Mouse (Mus musculus) erythroid progenitor cell, adult 5-6 weeks (primary cell): ENCODE results near the gene Irgq. TPM values are rescaled to one million over a fixed set of nuclear protein-coding genes. Genes with fewer than 3 reads are reported as not detected.
"Not testable (repeated sequence)": the region's sequence is repeated elsewhere in the genome, so short reads cannot be mapped to it uniquely, and the experiment has no call there.

Experiments used
- ATAC-seq: replicated peaks from 2 replicates; pipeline ENCODE4 v1.8.0; 2016; ENCODE audit warnings: moderate number of reproducible peaks, mild to moderate bottlenecking, moderate TSS enrichment, inconsistent platforms; ENCODE audit not compliant: poor library complexity, low FRiP score, severe bottlenecking
- total RNA-seq, 2 experiments: library from RNA; stranded (forward) in 1 of 2; stranded (reverse) in 1 of 2; fragments of 150-400 nt in 1 of 2; fragments of 186-747, 209-891 nt in 1 of 2; gene quantifications; 2 replicates each; pipeline versions ENCODE4 v1.2.3 to v1.2.4; 2015 to 2017; ENCODE audit warnings: low replicate concordance in 2 of 2

Irgq gene
- total RNA-seq (2015; ENCODE audit: low replicate concordance) (1.1 and 1.3 TPM in 2 replicates), total RNA-seq (2017; ENCODE audit: low replicate concordance) (0.90 and 2.8 TPM in 2 replicates)

DNA sequence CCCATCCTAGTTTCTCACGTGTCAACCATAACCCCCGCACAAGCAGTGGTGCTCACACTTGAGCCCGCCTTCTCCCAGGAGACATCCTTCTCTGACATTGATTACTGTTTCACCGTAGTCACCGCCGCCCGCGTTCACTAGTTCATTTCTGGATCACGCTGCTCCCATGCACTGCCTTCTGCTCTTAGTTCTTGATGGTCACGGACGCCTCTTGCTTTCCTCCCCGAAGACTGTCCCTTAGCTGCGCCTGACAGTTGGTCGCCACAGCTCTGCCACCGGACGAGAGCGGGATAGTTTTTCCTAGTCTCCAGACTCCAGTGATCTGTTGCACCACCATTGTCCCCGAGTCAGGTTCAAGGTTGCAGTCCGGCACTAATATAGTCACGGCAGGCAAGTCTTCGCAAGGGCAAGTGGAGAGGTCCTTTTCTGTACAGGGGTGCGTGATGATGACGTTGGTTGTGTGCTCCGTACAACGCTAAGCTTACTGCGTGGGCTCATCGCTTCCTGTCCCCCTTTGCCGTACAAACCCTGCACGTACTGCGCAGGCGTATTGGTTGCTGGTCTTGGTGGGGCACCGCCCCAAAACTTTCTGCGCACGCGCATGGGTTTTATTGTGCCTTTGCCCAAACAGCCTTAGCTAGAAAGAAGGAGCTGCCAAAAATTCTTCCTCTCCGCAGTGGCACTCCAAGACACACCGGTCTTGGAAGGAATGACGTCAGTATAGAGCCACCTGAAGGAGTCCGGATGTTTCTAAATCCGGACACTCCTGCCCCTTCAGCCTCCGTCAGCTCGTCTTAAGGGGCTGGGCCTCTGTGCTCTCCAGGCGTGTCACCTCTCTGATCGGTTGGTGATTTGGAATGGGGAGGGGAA, at the start of gene Irgq:
Gene Irgq (plus strand): TSS at position 628 of the 870 bp plus-strand sequence.
- peak; percentile 88 for ATAC-seq

DNA sequence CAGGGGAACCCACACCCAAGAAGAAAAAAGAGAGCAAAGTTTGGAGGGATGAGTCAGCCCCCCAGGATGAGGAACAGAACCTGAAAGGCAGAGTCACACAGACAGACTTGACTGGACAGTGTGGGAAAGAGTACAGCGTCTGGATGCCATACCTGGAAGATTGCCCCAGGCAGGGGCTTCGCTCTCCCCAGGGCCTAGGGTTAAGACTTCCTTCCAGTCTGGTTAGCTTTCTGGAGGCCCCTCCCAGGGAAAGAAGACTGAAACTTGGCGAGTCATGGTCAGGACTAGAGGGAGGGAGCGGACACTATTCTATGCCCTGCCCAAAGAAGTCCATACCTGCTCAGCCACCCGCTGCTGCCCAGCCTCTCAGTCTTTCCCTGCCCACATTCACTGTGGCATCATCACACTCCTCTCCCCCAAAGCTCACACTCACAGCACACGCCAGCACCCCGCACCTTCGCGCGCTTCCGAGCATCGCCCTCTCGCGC, 49.5 kb upstream of the Irgq start:
- ATAC-seq, result no peak

- no peak; the same call in 1 of the 2 replicates for ATAC-seq
Measured at GRCm38 (mm10) chr7:24481474-24482207, 48.8 kb upstream of the Irgq start, which contains the start of gene Cadm4. Gene Cadm4, plus strand, starts transcription at chr7:24482023.

DNA sequence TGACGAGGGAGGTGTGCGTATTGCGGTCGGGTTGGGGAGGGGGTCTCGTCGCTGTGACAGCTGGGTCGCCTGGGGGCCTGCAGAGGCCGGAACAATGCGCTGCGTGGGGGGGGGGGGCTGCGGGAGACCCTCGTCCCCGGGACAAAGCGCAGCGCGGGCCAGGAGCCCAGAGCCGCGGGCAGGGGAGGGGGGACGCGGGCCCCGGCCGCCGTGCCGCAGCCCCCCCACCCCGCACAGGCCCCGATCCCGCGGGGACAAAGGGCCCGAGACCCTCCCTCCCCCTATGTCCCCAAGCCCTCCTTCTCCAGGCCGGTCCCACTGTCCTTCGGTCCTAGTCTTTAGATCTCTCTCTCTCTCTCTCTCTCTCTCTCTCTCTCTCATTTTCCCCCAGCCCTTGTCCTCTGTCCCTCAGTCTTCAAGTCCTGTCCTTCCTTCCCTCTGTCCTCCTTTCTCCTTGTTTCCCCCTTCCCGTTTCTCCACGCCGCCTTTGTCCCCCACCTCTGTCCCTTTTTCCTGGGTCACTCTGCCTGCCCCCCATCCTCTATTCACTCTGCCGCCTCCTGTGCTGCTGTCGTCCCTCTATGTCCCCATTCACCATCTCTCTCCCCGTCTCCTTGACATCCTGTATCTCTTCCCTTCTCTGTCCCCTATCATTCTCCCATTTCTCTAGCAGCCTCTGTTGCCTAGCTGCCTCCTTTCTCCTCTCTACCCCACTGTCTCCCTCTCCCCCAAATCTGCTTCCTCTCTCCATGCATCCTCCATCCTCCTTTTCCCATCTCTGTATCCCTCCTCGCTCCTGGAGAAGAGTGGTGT, 48.1 kb upstream of the Irgq start:
- ATAC-seq, result no peak

- not testable (repeated sequence) for ATAC-seq
Measured at GRCm38 (mm10) chr7:24483291-24483690, 47.2 kb upstream of the Irgq start.

DNA sequence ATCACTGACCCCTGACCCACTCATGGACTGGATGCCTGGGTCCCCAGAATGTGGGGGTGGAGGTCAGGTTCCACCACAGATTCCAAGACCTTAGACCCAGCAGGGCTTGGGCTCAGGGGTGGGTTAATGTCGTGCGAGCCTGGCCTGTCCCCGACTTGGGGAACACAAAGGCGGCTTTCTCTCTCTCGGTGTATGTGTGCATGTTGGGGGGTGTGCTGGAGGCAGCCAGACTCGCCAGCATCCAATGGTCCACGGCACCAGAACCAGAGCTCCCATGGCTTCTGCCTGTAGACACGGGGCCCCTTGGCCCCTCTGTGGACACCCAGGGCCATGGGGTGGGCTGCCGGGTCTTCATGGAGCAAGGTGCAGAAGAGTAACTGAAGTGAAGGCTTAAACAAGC, 45.0 kb upstream of the Irgq start:
- no peak for ATAC-seq

DNA sequence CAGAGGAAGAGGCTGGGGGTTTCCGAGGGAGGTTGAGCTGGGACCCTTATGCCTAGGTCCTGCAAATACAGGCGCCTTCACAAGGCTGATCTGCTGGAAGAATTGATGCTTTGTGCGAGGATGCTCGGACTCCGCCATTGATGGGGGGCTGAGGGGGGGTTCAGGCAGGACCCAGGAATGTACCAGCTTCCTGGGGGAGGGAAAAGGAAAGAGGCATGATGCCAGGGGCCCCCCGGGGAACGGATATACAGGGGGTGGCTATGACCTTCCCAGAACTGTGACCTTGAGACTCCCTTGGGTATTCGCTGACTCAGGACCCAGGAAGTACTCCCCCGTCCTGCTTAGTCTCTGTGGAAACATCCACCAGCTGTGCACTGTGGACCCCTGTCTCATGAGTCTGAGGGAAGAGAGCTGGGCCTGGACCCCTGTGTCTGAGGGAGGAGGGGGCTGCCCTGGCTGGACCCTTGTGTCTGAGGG, 43.8 kb upstream of the Irgq start:
- ATAC-seq, result no peak

DNA sequence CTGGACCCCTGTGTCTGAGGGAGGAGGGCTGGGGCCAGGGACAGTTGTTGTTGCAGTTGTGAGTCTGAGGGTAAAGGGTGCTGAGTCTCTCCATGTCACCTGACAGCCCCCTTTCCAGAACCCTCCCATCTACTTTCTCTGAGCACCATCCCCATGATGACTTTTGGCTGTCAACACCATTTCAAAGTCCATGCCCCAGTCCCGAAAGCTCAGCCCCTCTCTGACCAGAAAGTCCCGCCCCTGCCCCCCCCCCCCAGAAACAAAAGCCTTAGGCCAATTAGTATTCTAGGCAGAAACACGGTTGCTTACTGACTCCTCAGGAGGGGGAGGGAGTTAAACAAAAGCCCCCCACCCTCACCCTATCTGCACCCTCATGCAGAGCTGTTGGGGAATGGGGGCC, 43.1 kb upstream of the Irgq start:
- ATAC-seq, result no peak

DNA sequence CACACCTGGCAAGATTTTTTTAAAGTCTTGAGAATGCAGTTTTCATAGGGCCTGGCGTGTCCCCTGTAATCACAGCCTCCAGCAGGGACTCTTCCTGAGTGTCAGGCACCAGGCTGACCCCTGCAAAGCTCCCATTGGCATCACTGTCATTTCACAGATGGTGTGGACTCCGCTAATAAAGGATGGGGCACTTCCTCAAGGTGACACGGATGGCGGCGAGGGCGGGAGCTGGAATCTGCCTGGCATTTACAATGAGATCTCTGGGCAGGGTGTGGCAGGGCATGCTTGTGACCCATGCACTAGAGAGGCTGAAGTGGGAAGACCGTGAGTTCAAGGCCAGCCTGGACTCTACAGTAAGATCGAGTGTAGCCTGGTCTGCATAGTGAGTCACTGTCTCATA, 42.2 kb upstream of the Irgq start:
- ATAC-seq, result no peak

- no peak; the same call in 1 of the 2 replicates for ATAC-seq
Measured at GRCm38 (mm10) chr7:24499856-24500577, 30.5 kb upstream of the Irgq start.

GRCm38 (mm10) chr7:24500929-24501328, 29.6 kb upstream of the Irgq start:
- ATAC-seq, result no peak

GRCm38 (mm10) chr7:24501492-24501891, 29.0 kb upstream of the Irgq start:
- ATAC-seq, result no peak

- no peak for ATAC-seq
Measured at GRCm38 (mm10) chr7:24504004-24504403, 26.5 kb upstream of the Irgq start.

GRCm38 (mm10) chr7:24504868-24505267, 25.6 kb upstream of the Irgq start:
- ATAC-seq, result no peak

DNA sequence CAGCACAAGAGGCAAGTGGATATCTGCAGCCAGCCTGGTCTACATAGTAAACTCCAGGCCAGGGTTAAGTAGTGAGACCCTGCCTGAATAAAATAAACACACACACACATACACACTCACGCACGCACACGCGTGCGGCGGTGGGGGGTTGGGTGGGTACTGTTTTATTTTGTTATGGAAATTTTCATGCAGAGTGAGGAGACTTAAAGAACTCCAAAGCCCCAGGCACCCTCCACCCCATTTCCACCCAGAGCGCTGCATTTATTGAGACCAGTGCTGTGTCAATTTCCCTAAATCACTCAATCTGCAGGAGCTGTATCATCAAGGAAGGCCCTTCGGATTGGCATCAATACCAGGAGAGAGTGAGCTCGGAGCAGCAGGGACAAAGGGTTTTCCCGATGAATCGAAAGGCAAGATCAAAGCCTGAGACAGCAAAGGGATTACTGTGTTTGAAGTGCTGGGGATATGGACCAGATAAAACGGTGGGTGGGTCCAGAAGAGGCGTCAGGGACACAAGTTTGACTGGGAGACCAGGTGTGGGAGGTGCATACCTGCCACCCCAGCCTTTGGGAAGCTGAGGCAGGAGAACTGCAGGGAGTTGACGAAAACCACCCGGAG, 24.9 kb upstream of the Irgq start:
- no peak for ATAC-seq

- no peak for ATAC-seq
Measured at GRCm38 (mm10) chr7:24506065-24506459, 24.4 kb upstream of the Irgq start.

DNA sequence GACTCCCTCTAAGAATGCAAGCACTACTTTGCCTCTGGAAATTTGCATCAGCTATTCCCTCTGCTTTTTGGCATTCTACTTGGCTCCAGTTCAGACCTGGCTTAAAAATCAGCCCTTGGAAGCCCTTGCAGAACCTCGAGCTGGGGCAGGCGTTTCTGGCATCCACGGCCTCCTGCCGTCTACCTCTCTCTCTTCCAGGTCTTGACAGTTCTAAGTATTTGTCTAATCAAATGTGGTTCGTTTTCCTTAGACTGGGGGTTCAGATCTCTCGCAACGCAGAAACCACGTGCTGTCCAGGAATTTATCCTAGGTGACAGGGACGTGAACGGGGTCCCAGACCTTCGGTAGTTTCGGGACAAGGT, 24.0 kb upstream of the Irgq start:
- ATAC-seq, result no peak

GRCm38 (mm10) chr7:24506838-24507725, 23.4 kb upstream of the Irgq start, which contains the start of gene Zfp428:
Gene Zfp428, plus strand, starts transcription at chr7:24507006.
- ATAC-seq, result peak; percentile 69
